Mouse (Mus musculus) cerebellum, adult 11 months (tissue): ENCODE measurements around the gene Ppp3ca.

Source experiments
- DNase-seq: peaks from one replicate; pipeline ENCODE4 v3.0.0; 2022

The Ppp3ca gene

DNA sequence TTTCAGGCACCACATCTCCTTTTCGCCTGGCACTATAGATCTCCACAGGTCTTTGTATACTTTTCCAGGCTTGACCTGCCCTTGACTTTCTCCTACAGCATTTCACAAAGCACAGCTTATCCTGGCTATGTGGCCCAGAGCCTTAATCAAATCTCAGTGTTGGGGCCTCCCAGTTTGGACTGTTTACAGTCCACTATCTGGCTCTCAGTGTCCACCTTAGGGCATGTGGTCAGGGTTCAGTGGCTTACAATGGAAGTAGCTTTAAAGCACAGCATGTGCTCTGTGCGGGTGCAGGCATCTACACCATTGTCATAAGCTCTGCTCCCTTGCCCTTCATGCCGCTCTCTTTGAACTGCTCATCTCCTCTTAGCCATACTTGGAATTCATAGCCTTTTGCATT is 146.4 kb downstream of the Ppp3ca start:
- DNase-seq = no peak

DNA sequence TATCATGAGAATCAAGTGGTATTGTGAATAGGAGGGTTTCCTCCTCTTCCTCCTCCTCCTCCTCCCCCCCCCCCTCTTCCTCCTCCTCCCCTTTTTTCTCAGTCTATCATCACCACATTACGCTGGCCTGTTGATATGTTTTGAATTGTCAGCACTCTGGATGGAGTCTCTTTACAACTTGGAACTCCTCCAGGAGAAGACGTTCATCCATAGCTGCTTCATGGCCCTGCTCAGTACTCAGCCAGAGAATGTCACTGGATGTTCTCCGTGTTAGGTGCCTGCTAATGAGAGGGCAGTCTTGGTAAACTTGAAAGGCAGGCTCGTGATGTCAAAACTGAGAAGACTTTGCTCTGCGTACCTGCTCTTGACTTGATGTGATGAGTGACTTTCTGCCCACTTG is 149.1 kb downstream of the Ppp3ca start:
- no peak for DNase-seq

DNA sequence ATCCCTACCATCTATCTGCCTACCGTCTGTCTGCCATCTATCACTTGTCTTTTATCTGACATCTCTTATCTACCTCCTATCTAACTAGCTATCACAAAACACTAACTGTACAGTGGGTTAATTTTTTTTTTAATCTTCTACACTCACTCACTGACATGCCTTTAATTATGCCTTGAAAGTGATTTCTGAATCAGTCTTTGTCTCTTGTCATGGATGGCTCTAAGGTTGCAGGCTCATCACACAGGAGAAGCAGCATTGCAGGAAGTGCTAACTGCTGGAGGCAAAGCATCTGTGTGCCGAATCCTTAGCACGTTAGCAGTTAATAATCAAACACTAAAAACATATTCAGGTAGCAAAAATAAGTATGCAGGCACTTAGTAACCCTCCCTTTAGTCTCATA is 151.1 kb downstream of the Ppp3ca start:
- DNase-seq = no peak

DNA sequence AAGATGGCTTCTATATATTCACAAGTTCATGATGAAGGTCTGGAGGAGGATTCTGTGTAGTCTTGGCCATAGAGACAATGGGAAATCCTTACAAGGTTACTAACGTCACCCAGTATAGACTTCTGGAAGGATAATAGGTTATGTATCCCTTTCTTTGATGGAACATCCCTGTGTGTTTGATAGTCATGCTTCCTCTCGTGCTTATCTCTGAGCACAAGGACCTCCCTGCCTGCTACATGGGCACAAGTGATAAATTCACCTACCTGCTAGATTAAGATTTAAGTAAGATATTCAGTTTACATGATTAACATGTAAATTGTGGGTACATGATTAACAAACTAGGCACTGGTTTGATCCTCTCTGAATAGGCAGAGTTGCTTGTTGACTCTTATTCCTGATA is 152.1 kb downstream of the Ppp3ca start:
- no peak for DNase-seq

DNA sequence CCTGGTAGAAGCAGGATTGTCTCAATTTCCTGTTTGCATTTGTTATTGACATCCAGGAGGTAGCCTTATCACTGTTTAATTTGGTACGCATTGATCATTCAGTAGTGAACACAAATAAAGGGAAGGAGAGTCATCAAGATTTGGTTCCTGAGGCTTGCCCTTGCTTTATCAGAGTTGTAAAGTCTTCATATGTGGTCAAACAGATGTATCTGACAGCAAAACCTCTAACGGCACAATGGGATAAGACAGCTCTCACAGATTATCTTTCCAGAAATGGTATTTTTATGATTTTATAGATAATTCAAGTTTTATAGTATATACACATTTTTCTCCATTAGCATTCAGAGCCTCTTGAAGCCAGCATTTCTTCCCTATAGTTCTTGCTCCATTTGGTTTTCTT is 152.5 kb downstream of the Ppp3ca start:
- no peak for DNase-seq

DNA sequence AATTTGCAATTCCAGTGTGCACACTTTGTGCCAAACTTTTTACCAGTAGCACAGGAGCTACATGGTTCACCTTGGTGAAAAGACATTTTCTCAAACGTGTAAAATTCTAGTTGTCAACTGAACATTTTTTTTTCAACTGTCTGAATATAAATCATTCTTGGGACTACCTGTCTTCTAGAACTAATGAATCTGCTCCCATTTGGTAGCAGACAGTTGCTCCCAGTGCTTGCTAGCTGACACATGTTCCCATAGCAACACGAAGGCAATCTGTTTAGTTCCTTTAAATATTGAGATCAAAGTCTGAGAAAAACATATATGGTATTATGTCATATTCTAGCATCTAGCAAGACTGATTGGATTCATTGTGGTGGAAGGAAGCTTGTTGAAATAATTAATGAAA is 158.5 kb downstream of the Ppp3ca start:
- no peak for DNase-seq

DNA sequence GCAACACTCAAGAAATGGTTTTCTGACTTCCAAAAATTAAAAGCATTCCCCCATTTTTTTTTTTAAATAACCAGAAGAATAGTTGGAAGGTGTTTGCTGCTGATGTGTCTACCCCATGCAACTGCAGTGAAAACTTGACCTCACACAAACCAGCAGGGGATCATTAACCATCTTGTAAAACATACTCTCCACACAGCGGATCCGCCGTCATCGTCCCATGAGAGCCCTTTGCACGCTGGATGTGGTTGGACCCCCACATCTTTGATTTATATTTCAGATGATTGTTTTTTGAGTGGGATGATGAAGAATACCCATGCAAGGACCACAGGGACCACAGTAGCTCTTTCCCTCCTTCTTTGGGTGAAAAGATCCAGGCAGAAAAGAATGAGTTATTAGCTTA is 159.2 kb downstream of the Ppp3ca start:
- DNase-seq = no peak

DNA sequence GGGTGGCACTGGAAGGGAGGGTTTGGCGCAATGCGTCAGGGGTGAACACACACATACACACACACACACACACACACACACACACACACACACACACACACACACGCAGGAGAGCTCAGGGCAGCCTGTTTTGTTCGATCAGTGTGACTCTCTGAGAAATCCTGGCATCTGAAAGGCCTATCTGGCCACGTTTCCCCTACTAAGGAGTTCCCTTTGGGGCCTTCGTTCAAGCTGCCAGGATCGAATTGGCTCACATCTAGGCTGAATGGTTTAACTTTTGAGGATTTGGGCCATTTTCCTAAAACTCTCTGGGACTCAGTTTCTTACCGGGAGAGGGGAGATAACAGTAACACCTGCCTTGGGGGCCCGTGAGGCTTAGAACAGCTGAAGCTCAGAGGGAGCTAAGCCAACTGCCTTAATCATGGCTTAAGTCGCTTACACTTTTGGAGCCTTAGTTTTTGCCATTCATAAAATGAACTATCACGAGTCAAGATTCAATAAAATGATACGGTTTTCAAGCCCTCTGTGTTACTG is 160.8 kb downstream of the Ppp3ca start:
- DNase-seq = no peak

DNA sequence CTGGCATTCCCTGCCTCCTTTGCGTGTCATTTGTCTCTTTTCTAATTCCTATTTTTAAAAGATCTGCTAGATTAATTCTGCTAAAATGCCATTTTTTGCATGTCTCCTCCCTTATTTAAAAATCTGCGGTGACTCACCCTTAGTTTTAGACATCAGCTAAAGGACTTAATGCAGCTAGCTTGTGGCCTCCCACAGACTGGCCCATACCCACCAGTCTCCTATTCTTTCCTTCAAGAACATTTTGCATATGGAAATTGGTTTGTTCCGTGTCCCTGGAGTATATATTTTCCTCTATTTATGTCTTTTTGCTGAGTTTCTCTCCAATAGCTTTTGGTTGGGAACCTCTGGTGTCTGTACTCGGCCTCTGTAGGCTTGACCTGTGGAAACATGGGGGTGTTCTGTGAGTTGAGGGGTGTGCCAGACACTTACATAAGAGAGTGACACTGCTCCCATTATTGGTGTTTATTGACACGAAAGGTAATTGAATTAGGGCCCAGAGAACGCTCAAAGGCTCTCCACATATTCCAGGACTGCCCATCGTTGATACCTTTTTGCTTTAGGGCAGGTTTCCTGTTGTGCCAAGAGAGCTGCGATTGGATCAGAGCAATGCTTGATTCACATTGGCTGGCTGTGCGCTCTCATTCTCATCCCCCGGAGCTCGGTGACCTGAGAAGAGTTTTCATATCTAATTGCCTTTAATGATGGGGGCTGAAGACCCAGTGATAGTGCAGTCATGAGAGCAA is 163.2 kb downstream of the Ppp3ca start:
- DNase-seq = no peak

DNA sequence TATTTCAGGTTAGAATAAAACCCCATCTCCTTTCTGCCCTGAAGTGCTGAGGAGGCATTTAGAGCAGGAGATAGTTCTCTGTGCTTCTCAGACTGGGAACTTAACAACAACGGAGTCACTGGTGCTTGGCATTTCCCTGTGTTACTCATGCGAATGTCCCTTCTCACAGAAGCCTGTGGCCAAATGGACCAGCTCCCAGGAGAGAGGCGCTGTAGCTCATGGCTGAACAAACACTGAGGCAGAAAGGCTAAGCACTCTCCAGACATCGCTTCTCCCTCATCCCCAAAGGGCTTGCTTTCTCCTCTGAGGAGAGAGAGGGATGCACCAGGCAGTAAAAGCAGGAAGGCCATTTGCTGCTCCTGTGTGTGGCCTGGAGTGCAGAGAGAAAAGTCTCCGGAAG is 164.0 kb downstream of the Ppp3ca start:
- peak; percentile 47 for DNase-seq

DNA sequence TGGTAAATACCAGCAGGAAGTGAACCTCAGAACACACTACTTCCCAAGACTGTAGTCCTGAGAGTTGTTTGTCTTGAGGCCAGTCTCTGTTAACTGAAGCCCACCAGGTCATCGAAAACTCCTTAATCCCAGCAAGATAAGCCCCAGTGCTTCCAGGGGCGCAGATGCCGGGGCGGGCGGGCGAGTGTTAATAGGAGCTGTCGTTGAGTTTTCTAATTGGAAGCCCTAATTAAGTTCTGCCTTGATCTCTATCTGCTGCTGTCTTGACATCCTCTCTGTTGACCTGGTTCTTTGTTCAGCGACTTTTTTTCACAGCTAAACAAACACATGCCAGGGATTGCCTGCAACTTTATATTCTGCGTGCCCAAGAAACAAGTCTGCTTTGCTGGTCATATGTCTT is 165.9 kb downstream of the Ppp3ca start:
- no peak for DNase-seq

DNA sequence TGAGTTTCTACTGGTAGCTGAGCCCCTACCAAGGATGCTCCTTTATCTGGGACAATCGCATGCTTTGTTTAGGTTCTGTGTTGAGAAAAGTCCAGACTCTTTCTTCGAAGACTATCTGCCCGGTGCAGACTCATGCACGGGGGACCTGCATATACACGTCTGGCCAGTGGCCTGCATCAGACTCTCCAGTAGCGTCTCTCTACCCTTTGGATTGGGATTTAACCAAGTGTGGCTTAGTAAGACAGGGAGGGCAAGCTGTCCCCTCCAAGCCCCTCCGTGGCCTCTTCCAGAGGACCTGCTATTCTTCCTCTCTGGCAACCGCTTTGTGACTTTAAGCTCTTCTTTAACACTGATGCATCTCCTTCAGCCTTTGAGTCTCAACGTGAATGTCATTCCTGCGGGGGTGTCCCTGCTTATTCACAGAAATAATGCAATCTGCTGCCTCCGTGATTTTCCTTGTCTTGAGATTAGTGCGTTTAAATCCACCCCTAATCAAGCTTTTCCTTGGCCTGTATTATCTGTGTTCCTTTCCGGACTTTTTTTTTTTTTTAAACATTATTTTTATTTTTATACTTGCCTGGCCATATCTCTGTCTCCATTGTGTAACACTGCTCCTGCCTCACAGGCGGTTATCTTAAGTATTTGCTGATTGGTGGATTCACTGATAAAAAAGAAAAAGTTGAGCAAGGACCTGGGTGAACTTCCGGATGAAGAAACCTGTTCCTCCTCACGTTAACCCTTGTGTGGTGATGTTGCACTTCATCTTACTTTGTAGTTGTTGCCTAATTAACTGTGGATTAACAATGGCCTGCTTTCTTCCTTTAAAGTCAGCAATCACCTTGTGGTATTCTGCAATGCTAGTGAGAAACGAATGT is 166.6 kb downstream of the Ppp3ca start:
- no peak for DNase-seq

DNA sequence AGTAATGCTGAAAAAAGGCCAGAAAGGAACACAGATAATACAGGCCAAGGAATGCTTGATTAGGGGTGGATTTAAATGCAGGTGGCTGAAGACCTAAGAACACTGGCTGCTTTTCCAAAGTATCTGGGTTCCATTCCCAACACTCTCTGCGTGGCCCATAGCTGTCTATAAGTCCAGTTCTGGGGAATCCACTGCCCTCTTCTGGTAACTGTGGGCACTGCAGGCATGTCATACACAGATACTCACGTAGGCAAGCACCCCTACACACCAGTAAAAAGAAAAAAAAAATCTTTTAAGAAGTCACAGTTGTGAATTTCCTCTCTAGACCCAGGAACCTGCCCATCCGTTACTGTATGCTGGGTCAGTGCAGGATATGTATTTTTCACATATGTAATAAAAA is 167.7 kb downstream of the Ppp3ca start:
- DNase-seq = peak; percentile 38

DNA sequence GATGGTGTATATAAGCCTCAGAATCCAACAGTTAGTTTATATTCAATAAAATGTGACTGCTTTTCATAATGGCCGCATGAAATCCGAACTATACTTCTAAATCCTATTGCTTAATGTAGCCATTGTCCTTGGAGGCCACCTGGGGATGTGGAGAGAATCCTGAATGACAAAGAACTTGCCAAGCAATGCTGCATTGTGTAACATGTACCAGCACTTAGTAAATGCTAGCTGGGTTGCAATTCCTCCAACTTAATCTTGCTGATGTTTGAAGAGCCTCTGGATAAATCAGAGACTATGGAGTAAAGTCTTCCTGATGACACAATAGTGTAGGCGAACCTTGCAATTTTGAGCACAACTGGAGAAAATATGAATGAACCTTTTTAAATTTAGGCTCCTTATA is 171.4 kb downstream of the Ppp3ca start:
- DNase-seq = no peak

DNA sequence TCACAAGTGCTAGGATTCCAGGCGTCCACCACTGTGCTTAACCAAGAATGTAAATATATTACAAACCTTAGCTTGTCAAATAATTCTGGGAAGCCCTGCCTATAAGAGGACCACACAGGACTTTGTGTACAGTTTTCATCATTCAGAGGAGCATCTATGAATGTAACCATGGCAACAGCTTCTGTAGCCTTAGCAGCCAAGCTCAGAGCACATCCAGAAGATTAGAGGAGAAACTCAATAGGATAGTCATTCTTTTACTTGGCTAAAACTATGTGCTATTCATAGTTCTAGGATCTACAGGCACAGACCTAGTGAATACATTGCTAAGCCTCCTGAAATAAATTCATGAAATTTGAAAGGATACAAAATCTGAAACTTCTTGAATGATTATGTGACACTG is 172.5 kb downstream of the Ppp3ca start:
- DNase-seq = no peak

DNA sequence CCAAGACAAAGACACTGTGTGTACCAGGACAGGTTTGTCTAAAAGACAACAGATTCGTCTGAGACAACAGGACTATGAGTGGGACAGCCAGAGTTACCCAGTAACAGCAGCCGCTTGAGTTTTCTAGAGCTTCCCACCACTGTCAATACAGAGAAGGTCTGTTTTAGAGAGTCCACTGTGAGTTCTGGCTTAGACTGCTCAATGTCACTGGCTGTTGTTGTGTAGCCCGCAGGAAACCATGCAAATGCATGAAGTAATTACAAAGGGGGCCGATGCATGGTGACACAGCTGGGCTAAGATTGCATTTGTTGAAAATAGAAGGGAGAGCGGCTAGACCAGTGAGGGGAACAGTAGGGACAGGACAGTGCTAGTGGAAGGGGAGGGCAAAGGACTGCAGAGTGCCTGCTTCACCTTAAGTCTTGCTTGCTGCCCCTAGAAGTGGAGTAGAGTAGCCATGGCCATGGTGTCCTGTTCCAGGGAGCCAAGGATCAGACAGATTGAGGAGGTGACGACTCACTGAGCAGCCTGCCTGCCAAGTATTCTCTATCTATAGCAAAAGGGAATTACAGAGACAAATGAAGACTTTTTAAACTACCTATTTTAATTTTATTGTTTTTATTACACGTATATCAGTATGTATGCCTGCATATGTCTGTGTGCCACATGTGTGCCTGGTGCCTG is 174.0 kb downstream of the Ppp3ca start:
- no peak for DNase-seq

DNA sequence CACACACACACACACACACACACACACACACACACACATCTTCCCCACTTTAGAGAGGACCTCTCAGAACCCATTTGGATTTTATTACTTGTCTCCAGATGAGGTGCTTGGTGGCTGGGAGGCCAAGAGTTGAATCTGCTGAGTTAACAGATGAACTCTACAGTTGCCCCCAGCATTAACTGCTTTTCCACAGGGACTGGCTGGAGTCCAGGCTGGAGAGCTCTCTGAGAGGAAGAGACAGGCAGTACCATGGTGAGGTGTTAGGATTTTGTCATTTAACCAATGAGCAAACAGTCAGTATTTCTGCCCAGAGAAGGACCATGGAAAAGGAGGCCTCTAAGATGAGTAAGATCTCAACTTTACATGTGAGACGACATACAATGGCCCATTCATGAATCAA is 179.1 kb downstream of the Ppp3ca start:
- no peak for DNase-seq

DNA sequence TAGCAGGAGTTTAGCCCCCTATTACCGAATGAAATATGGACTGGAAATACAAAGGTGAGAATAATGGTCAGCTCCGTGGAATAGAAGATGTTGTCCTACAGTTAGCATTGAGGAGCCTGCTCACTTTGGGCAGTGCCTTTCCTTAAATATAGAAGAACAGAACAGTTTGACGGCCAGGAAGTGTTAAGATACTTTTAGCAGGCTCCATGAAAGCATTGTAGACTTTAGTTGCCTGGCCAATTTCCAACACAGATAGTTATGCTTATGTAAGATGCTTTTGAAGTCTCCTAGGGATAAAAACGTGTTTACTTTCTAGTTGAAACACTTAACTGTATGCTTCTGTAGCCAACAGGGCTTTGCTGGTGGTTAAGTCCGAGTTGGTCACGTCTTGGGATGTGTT is 183.0 kb downstream of the Ppp3ca start:
- no peak for DNase-seq

DNA sequence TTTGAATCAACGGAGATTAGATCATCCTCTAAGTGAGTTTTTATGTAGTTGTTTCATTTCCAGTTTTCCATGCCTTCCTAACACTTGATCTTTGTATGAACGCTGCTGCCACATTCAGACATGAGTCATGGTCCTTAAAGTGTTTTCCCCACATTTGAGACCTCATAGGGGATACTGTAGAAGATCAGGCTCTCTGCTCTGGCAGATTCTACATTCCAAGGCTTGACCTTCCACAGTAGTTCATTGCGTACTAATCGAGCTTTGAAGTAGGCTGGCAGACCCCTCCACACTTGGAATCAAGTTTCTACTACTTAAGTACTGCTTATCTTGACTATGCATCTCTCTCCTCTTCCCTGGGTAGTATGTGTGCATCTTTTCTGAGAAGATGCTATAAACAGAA is 183.7 kb downstream of the Ppp3ca start:
- no peak for DNase-seq

DNA sequence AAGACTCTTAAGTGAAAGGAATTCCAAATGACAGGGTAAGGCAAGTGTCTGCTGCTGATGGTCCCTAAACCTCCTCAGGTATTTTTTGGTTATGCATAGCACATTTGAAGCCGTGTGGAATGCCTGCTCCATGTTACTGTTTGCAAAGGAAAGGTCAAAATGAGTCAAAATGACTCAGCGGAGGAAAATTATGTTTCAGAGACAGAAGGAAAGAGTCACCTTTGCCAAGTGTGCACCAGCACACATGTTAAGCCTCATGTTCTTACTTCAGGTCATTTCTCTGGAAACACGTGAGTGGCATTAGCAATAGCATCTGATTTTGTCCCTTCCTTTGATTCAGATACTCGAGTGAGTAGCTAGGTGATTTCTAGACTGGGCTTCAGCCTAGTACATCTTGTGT is 186.1 kb downstream of the Ppp3ca start:
- no peak for DNase-seq

DNA sequence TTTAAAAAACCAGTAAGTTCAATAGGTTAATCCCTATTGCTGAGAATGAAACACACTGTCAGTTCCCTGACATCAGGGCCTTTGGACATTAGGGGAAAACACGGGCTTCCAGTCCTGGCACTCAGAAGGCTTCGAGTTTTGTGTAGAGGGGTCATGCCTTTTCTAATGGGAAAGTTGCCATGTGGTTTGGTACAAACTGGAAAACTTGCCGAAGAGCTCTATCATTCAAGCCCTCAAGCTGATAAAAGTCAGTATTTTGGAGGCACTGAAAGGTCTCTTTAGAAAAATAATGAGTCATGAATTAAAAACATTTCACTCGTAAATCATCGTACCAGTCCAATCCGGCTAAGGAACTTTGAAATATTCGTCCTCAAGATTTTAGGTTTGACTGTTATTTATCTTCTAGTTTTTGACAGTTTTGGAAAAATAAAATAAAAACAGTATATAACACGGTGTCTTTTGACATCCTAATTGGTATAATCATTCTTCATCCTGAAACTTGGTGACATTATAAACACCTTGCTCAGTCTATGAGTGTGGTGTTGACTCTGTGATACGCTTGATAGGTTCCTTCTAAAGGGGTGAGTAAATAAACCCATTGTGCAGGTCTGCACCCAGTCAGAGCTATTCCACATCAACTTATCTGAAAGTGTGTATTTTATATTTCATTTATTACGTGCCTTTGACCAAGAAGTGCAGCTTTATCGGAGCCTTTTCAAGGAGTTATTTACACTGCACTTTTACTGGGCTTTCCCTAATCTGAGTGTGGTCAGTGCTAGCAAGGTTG is 192.3 kb downstream of the Ppp3ca start:
- no peak for DNase-seq

DNA sequence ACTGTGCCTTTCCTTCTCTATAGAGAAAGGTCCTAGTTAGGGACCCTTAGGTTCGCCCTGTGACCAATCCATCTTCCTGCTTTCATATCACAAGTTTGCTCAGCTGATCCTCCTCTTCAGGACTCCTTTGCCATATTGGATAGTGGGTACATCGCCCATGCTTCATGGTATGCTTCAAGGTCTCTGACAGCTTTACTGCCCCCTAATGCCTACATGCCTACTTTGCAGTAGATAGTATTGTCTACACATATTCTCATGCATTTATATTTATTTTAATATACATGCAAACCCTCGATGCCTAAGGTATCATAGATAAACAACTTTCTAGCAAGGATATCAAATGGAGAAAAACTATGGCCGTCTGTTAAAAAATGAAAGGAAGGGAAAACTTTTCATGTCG is 193.2 kb downstream of the Ppp3ca start:
- no peak for DNase-seq

DNA sequence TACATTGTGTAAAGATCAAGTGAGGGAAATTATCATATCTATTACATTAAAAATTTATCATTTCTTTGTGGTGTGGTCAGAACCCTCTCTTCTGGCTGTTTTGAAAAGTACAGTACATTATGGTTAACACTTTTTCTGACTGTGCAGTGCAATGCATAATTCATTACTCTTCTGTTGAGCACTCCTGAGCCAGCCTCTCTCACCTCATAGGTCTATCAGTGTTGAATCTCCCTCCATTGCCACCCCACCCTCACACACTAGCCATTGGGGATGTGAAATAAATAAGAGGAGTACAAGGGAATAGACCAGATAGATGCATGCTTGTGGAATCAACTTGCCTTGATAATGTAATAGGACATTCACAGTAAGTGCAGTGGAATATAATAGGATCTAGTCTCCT is 194.4 kb downstream of the Ppp3ca start:
- DNase-seq = no peak
